In genomic region chr7:128236856-128237592, GRCm38 (mm10) we compare ENCODE assay signal across 8 mouse cellular contexts. TPM values are rescaled to one million over a fixed set of nuclear protein-coding genes. Genes with fewer than 3 reads are reported as not detected.
DNase-seq lines count a peak whose midpoint lies in the region; ATAC-seq and TF ChIP-seq lines count a peak whose summit lies in the region.

Armc5 (plus strand) TSS chr7:128237342.

- H3K79me2 ChIP-seq in macrophage (ENCODE audit: inconsistent target), result peaks cover 34% of the 10 kb centered on the region

- peaks cover 7% of the 10 kb centered on the region; the same call in 1 of the 2 replicates for H3K36me3 ChIP-seq in hindbrain, embryonic 16.5 days (ENCODE audit: control insufficient read depth, insufficient read depth, low read length)
- peaks cover 29% of the 10 kb centered on the region for H3K36me3 ChIP-seq in macrophage (ENCODE audit: inconsistent target)

- peak within 1 kb of the TSS; percentile 94 for H3K4me3 ChIP-seq in gastrocnemius, adult 2 months
- peak within 1 kb of the TSS; percentile 78 for H3K4me3 ChIP-seq in hindbrain, embryonic 16.5 days (ENCODE audit: low read length)
- H3K4me3 ChIP-seq in macrophage (ENCODE audit: inconsistent target), result peak within 1 kb of the TSS; percentile 91

- H3K27ac ChIP-seq in gastrocnemius, adult 2 months, result peak within 1 kb of the TSS; percentile 100
- peak within 1 kb of the TSS; percentile 99 for H3K27ac ChIP-seq in hindbrain, embryonic 16.5 days (ENCODE audit: low read depth, low read length)
- H3K27ac ChIP-seq in macrophage, result peak within 1 kb of the TSS; percentile 99

- intact Hi-C loops in gastrocnemius, adult 2 months (cut with DNase I), result loop anchor here (5.0 kb wide), 1 partner anchor 225 kb away; the partner anchor contains the start of gene Tial1

- peak within 1 kb of the TSS; percentile 91 for H3K9ac ChIP-seq in hindbrain, embryonic 16.5 days (ENCODE audit: low read depth, low read length)

- peak within 1 kb of the TSS; percentile 91 for H3K4me2 ChIP-seq in hindbrain, embryonic 16.5 days (ENCODE audit: low read length)

- H3K27me3 ChIP-seq in hindbrain, embryonic 16.5 days (replicated peaks; ENCODE audit: control insufficient read depth, insufficient read depth, low read length), result no peaks in the 10 kb centered on the region

- DNase-seq in gastrocnemius, adult 2 months, result peak; percentile 91
- peak; percentile 82 to 86 for DNase-seq in left cerebral cortex, adult 18-20 months (ENCODE audit: low spot score in 2 of 2)
- peak; percentile 82 for DNase-seq in right cerebral cortex, adult 18-20 months
- DNase-seq in urinary bladder, postnatal 10 days (ENCODE audit: low spot score), result peak; percentile 68

- peak; percentile 99 for TF ChIP-seq CTCF in gastrocnemius, adult 2 months (IDR thresholded peaks at IDR 0.05)

- peaks cover 24% of the 10 kb centered on the region for H3K4me1 ChIP-seq in hindbrain, embryonic 16.5 days (ENCODE audit: control insufficient read depth, insufficient read depth, low read depth, low read length)

- ATAC-seq in activated CD4-positive, CD25-positive, alpha-beta regulatory T cell, adult 4 months, result peak; percentile 16
- peak; percentile 34 for ATAC-seq in common myeloid progenitor, adult 5-6 weeks (replicated peaks; ENCODE audit: low read depth, poor library complexity, severe bottlenecking)
- ATAC-seq in hindbrain, embryonic 16.5 days, result no peak

- H3K9me3 ChIP-seq in hindbrain, embryonic 16.5 days (ENCODE audit: control insufficient read depth, low read length), result no peaks in the 10 kb centered on the region

- 25% methylated on average over 37 of the region's 37 CpGs for WGBS in hindbrain, embryonic 16.5 days
- 25% methylated on average over 37 of the region's 37 CpGs for WGBS in macrophage (ENCODE audit: missing documents)

RNA-seq across cellular contexts. Expression of gene Armc5, which starts in this region (rescaled TPM):
- 1 to 10 TPM; 3.9 to 5.6 TPM for polyA plus RNA-seq in activated CD4-positive, CD25-positive, alpha-beta regulatory T cell, adult 4 months (2017; shearing (Covaris generic))
- 9.0 and 13.3 TPM in 2 replicates for total RNA-seq in common myeloid progenitor, adult 5-6 weeks (2017)
- total RNA-seq in gastrocnemius, adult 2 months (2021), result 1 to 10 TPM; 7.2 to 8.0 TPM
- polyA plus RNA-seq in hindbrain, embryonic 16.5 days (2015; fragmentation: Nextera tagmentation; extraction: Ambion mirVana), result 12.0 and 14.1 TPM in 2 replicates
- total RNA-seq in left cerebral cortex, adult 18-20 months (2021), result 10 to 100 TPM; 12.2 to 14.7 TPM
- total RNA-seq in macrophage (2018; cell fraction: chromatin; rRNA removed), result 10 to 100 TPM; 19.0 to 66.6 (median 39.3) TPM
- 10 to 100 TPM; 15.3 to 38.8 (median 25.4) TPM for total RNA-seq in macrophage (2018; cell fraction: cytosol; rRNA removed)
- total RNA-seq in macrophage (2018; cell fraction: nucleus; rRNA removed), result 10 to 100 TPM; 28.7 to 71.0 (median 42.7) TPM
- 10.9 to 18.5 TPM (median 17.7 TPM) in 3 replicates for polyA plus RNA-seq in macrophage (2018)
